Mouse (Mus musculus) stomach, embryonic 14.5 days (tissue): Measurements from ENCODE around the gene Fli1. TPM values are rescaled to one million over a fixed set of nuclear protein-coding genes. Genes with fewer than 3 reads are reported as not detected.

Experiments used
- ATAC-seq: fragments of 200-750 bp; cut with Nextera tagmentation; 2 replicates; pipeline ENCODE4 v1.8.0; 2017; ENCODE audit warnings: low read depth, moderate TSS enrichment; ENCODE audit not compliant: insufficient number of reproducible peaks, insufficient read depth, low FRiP score
- H3K27ac ChIP-seq: fragments of 300-500 bp; sonication (generic); 2 replicates; pipeline ENCODE4 v1.5.1; 2014; ENCODE audit warnings: mild to moderate bottlenecking, low read length, moderate library complexity, mixed read lengths
- H3K27me3 ChIP-seq: fragments of 300-500 bp; sonication (generic); 2 replicates; pipeline ENCODE4 v1.6.1; 2014; ENCODE audit warnings: low read length, control low read depth, mixed read lengths; ENCODE audit not compliant: control insufficient read depth, insufficient read depth
- H3K36me3 ChIP-seq: fragments of 300-500 bp; sonication (generic); 2 replicates; pipeline ENCODE4 v1.6.1; 2014; ENCODE audit warnings: mild to moderate bottlenecking, control low read depth, low read length, moderate library complexity, mixed read lengths; ENCODE audit not compliant: control insufficient read depth, insufficient read depth
- H3K4me1 ChIP-seq: fragments of 300-500 bp; sonication (generic); 2 replicates; pipeline ENCODE4 v1.6.1; 2014; ENCODE audit warnings: low read length, control low read depth, mixed read lengths; ENCODE audit not compliant: control insufficient read depth, insufficient read depth
- H3K4me2 ChIP-seq: fragments of 300-500 bp; sonication (generic); replicated peaks from 2 replicates; pipeline ENCODE4 v1.6.1; 2014; ENCODE audit warnings: low read depth, low read length, control low read depth
- H3K4me3 ChIP-seq: fragments of 300-500 bp; sonication (generic); 2 replicates; pipeline ENCODE4 v1.5.1; 2014; ENCODE audit warnings: low read depth, low read length, control low read depth
- H3K9ac ChIP-seq: fragments of 300-500 bp; sonication (generic); replicated peaks from 2 replicates; pipeline ENCODE4 v1.6.1; 2014; ENCODE audit warnings: low read depth, mild to moderate bottlenecking, control low read depth, low read length, moderate library complexity, mixed read lengths
- H3K9me3 ChIP-seq: fragments of 300-500 bp; sonication (generic); 2 replicates; pipeline ENCODE4 v1.6.1; 2016; ENCODE audit warnings: low read depth, low read length, control low read depth; ENCODE audit not compliant: control insufficient read depth
- WGBS: fragments of 180-500 bp; shearing (Covaris S2); extraction: QIAGEN DNeasy Blood & Tissue Kit; methylation state at CpG from one replicate; pipeline ENCODE4 v1.1.7; 2014; 5-methylcytosine and 5-hydroxymethylcytosine counted together
- polyA plus RNA-seq: library from polyadenylated mRNA; unstranded; fragments of >200 nt; fragmentation: Nextera tagmentation; extraction: Ambion mirVana; gene quantifications from 2 replicates; pipeline ENCODE4 v1.2.1, GENCODE M21; 2014

Gene Fli1
- polyA plus RNA-seq, 1 experiment from 2014 or later: 11.4 TPM

DNA sequence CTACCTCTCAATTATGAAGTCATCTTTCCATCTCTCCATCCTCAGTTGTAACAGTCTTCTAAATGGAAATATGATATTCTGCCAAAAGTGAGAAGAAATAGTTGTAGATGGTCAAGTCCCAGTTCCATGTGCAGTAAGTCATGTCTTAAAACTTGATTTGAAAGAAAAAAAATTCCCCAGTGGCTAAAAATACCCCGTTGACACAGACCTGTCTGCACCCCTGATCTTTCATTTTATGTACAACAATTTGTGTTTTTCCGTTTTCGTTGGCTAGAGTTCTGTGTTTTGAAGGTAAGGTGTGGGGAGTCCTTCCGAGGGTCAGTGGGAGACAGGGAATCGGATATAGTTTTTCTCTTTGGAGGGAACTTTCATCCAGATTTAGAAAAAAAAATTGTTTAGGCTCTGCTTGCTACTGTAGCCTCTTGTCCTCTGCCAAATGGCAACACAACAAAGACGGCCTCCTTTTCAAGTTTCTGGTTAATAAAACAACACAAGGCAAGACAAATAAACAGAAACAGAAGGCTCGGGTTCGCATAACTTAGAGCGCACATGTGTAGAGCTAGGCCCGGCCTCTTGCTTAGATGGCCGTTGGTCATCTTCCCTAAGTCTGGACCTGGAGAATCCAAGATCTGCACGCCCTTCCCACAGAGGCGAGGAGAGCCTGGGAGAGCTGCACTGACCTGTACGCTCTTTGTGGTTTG, 18.7 kb upstream of the Fli1 start:
- ATAC-seq: no peak
- Histone ChIP-seq H3K27ac (no peak overlapping the region), H3K4me2 (no peak overlapping the region), H3K36me3 (no peaks in the 10 kb centered on the region), H3K9ac (no peak overlapping the region), H3K27me3 (no peaks in the 10 kb centered on the region), H3K4me3 (no peak overlapping the region), H3K4me1 (0 out of 2 replicates have a peak, but pooled peaks cover 2% of the 10 kb centered on the region), H3K9me3 (no peaks in the 10 kb centered on the region)
- 86% methylated on average over 14 of the region's 14 CpGs for WGBS

DNA sequence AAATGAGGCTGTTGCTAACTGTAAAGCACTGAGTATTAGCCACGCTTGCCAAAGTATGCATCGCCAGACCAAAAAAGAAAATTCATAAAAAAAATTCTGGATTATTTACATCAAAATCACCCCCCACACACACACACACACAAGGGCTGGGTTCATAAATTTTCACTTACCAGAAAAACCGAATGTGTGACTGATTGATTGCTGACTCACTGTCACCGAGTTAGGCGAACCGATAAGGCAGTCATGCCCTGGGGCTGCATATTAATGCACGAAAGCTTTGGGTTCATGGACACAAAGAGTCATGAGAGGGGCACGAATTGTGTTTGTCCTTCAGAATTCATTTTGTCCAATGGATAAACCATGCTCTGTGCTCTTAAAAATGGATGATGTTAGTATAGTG, 17.2 kb upstream of the Fli1 start:
- Histone ChIP-seq H3K27ac (no peak overlapping the region), H3K36me3 (no peaks in the 10 kb centered on the region), H3K9ac (no peak overlapping the region), H3K4me1 (0 out of 2 replicates have a peak, but pooled peaks cover 2% of the 10 kb centered on the region), H3K27me3 (no peaks in the 10 kb centered on the region), H3K4me2 (no peak overlapping the region), H3K4me3 (no peak overlapping the region), H3K9me3 (no peaks in the 10 kb centered on the region)
- no peak for ATAC-seq
- 75% methylated on average over 8 of the region's 8 CpGs for WGBS

DNA sequence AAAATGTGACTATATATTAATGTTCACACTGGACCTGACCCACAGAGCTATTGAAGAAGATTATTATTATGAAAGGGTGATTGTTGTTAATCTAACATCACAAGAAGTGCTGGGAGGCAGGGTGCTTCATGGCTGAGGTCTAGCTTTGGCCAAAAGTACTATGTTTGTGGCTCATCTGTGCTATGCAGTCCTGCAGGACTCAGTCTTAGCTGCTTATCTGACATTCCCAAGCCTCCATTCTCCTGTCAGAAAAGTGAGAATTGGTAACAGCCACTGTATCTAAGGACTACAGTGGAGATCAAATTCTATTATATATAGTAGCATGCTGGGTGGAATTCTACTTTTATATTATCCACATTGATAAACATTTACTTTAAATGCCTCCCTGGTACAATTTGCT, 16.8 kb upstream of the Fli1 start:
- Histone ChIP-seq H3K27me3 (0 out of 2 replicates have a peak, but pooled peaks cover 2% of the 10 kb centered on the region), H3K36me3 (no peaks in the 10 kb centered on the region), H3K27ac (no peak overlapping the region), H3K9ac (no peak overlapping the region), H3K4me3 (no peak overlapping the region), H3K4me1 (0 out of 2 replicates have a peak, but pooled peaks cover 2% of the 10 kb centered on the region), H3K9me3 (no peaks in the 10 kb centered on the region), H3K4me2 (no peak overlapping the region)
- ATAC-seq: no peak

DNA sequence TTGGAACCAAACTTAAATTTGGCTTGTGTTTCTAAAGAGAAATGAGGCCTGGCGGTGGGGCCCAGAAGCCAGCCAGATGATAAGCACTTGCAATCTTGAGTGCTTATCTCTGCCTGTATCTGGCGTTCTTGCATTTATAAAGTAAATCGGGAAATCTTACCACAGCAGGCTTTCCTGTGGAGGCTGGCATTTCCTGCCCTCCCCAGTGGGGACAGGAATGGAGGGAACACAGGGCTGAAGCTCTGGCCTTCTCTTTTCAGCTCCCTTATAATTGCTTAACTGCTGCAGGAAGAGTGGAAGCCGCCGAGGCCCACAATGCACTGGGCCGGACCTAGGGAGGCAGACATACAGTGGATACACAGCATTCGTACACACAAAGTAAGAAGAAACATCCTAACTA, 13.7 kb upstream of the Fli1 start:
- no peaks in the 10 kb centered on the region for H3K9me3 ChIP-seq
- H3K27me3 ChIP-seq: 0 out of 2 replicates have a peak, but pooled peaks cover 2% of the 10 kb centered on the region
- no peak overlapping the region for H3K9ac ChIP-seq
- no peaks in the 10 kb centered on the region for H3K36me3 ChIP-seq
- H3K4me1 ChIP-seq: no peaks in the 10 kb centered on the region
- WGBS: 77% methylated on average over 7 of the region's 7 CpGs
- no peak overlapping the region for H3K4me3 ChIP-seq
- H3K27ac ChIP-seq: no peak overlapping the region
- no peak for ATAC-seq
- no peak overlapping the region for H3K4me2 ChIP-seq

DNA sequence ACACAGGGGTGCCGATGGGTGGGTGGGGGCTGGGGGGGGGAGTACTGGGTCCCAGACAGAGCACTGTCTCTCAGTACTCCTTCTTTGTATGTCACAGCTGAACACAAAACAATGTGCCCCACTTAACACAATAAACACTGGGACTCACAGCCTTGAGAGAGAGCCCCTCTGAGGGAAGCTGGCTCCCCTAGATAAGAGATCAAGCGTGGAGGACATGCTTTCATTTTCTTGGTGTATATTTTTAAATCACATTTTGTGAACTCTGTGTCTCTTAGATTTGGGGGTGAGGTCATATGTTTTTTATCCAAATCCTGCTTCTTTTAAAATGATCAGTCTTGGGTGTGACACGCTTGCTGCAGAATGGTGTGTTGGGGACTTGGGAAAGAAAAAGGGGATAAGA, 12.6 kb upstream of the Fli1 start:
- no peak overlapping the region for H3K4me2 ChIP-seq
- H3K27me3 ChIP-seq: 0 out of 2 replicates have a peak, but pooled peaks cover 2% of the 10 kb centered on the region
- H3K4me1 ChIP-seq: no peaks in the 10 kb centered on the region
- H3K9ac ChIP-seq: no peak overlapping the region
- no peaks in the 10 kb centered on the region for H3K9me3 ChIP-seq
- H3K4me3 ChIP-seq: no peak overlapping the region
- no peaks in the 10 kb centered on the region for H3K36me3 ChIP-seq
- WGBS: 88% methylated on average over 3 of the region's 3 CpGs
- no peak for ATAC-seq
- no peak overlapping the region for H3K27ac ChIP-seq

DNA sequence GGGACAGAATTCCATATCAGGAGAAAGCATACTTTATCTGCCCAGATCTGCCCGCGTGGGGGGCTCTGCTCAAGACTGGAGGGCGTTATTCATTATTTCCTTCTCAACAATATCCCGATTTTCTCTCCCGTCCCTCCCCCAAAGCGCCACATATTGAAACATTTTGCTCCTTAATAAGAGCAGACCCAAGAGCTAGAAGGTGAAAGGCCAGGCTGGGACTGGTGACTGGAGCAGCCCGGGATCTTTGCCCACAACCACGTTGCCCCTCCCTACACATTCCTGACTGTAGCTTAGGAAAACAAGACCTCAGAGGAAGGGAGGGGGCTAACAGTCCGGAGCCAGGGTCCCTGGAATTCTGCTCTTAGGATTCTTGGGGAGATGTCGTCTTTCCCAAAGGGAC, 7.9 kb upstream of the Fli1 start:
- H3K4me3 ChIP-seq: no peak overlapping the region
- 10% methylated on average over 10 of the region's 10 CpGs for WGBS
- 0 out of 2 replicates have a peak, but pooled peaks cover 5% of the 10 kb centered on the region for H3K27me3 ChIP-seq
- no peak overlapping the region for H3K9ac ChIP-seq
- H3K27ac ChIP-seq: no peak overlapping the region
- no peak for ATAC-seq
- H3K4me1 ChIP-seq: peaks cover 14% of the 10 kb centered on the region; the same call in 1 of the 2 replicates
- no peaks in the 10 kb centered on the region for H3K36me3 ChIP-seq
- no peaks in the 10 kb centered on the region for H3K9me3 ChIP-seq
- H3K4me2 ChIP-seq: peak overlapping the region; percentile 18; the same call in 1 of the 2 replicates

DNA sequence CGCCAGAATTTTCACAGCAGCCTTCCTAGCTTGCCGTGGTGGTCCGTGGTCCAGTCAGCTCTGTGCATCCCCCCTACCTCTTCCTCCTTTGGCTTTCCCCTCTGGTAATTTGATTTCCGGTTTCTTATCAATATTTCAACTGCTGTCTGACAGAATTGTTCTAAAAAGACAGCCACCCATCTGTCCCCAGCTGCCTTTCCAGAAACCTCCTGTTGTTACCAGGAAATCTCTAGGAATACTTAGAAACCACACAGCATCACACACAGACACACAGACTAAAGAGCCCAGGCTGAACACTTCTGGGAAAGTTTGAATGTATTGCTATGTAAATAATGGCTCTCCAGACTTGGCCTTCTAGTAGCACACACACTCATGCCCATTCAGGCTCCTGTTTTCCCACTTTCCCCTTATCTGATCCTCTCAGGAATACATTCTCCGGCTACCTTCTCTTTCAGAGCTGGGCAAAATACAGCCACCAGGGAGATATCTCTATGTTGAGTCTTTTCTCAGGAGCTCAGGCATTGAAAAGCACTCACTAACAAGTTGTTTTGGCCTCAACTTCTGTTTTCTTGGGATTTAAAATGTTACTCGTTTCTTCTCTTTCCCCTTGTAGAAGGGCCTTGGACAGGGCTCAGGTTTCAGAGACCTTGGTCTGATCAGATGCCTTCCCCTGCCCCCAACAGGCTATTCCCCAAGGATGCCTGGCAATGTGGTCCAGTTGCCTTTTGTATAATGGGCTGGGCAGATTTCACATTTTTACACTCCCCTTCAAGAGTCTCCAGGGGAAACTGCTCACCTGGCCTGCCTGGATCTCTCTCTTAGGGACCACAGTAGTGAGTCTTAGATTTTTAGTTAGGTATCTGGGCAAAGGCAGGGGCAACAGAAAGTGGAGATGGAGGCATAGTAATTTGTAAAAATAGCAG, 7.1 kb upstream of the Fli1 start:
- 15% methylated on average over 6 of the region's 6 CpGs for WGBS
- peaks cover 22% of the 10 kb centered on the region for H3K4me1 ChIP-seq
- no peak overlapping the region for H3K9ac ChIP-seq
- H3K4me2 ChIP-seq: no peak overlapping the region
- no peak for ATAC-seq
- H3K4me3 ChIP-seq: no peak overlapping the region
- H3K9me3 ChIP-seq: no peaks in the 10 kb centered on the region
- H3K27ac ChIP-seq: no peak overlapping the region
- H3K27me3 ChIP-seq: 0 out of 2 replicates have a peak, but pooled peaks cover 4% of the 10 kb centered on the region
- H3K36me3 ChIP-seq: no peaks in the 10 kb centered on the region

DNA sequence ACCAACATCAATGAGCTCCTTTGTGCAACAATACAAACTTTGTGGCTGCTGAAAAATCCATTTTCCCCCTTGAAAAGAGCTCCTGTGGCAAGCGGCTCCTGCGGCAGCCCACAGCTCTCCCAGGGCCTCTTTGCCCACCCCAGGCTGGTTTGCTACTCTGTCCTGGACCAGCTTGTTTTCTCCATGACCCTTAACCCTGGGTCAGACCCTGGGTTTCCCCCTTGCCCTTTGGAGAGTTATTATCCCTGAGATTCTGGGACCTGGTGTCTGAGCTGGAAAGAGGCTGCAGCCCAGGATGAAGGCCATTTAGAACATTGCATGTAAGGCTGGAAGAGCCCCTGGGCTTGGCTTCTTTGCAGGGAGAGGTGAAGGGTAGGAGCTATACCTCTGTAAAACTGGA, 4.1 kb upstream of the Fli1 start:
- H3K27ac ChIP-seq: no peak overlapping the region
- H3K9ac ChIP-seq: no peak overlapping the region
- 0 out of 2 replicates have a peak, but pooled peaks cover 5% of the 10 kb centered on the region for H3K27me3 ChIP-seq
- 55% methylated on average over 2 of the region's 2 CpGs for WGBS
- H3K4me2 ChIP-seq: no peak overlapping the region
- no peak for ATAC-seq
- H3K4me1 ChIP-seq: peaks cover 30% of the 10 kb centered on the region
- no peaks in the 10 kb centered on the region for H3K36me3 ChIP-seq
- no peaks in the 10 kb centered on the region for H3K9me3 ChIP-seq
- no peak overlapping the region for H3K4me3 ChIP-seq
